Mouse (Mus musculus): ENCODE measurements around the gene Krt13. TPM values are rescaled to one million over a fixed set of nuclear protein-coding genes. Genes with fewer than 3 reads are reported as not detected.
A peak's percentile ranks its signal among the peaks of the same experiment; 100 is the strongest.

Gene Krt13
- polyA plus RNA-seq, 1 experiment from 2014 or later, result not detected

- Histone ChIP-seq H3K9me3 (no peaks in the 10 kb centered on the region), H3K4me1 (peaks cover 51% of the 10 kb centered on the region), H3K27me3 (ENCODE audit: poor library complexity, severe bottlenecking) (peaks cover 24% of the 10 kb centered on the region), H3K36me3 (replicated peaks) (no peaks in the 10 kb centered on the region), H3K4me3 (no peak overlapping the region), H3K27ac (no peak overlapping the region)
- DNase-seq (ENCODE audit: extremely low spot score, low spot score), result no peak
- 94% methylated on average over 21 of the region's 21 CpGs for whole genome bisulfite sequencing
Observed at GRCm38 (mm10) chr11:100140966-100141365, 19.6 kb upstream of the Krt13 start.

- Histone ChIP-seq H3K4me1 (peaks cover 44% of the 10 kb centered on the region), H3K27me3 (ENCODE audit: poor library complexity, severe bottlenecking) (peaks cover 8% of the 10 kb centered on the region), H3K27ac (peak overlapping the region; percentile 62), H3K4me3 (no peak overlapping the region), H3K36me3 (replicated peaks) (no peaks in the 10 kb centered on the region), H3K9me3 (no peaks in the 10 kb centered on the region)
- WGBS, result 80% methylated on average over 2 of the region's 2 CpGs
- no peak for DNase-seq (ENCODE audit: extremely low spot score, low spot score)
Observed at GRCm38 (mm10) chr11:100139391-100139790, 18.0 kb upstream of the Krt13 start.

GRCm38 (mm10) chr11:100138809-100139208, 17.4 kb upstream of the Krt13 start:
- peak overlapping the region; percentile 62 for H3K27ac ChIP-seq
- no peaks in the 10 kb centered on the region for H3K9me3 ChIP-seq
- H3K27me3 ChIP-seq (ENCODE audit: poor library complexity, severe bottlenecking), result peaks cover 2% of the 10 kb centered on the region
- no peak for DNase-seq (ENCODE audit: extremely low spot score, low spot score)
- no peak overlapping the region for H3K4me3 ChIP-seq
- no peaks in the 10 kb centered on the region for H3K36me3 ChIP-seq (replicated peaks)
- peaks cover 44% of the 10 kb centered on the region for H3K4me1 ChIP-seq
- WGBS, result 43% methylated on average over 7 of the region's 7 CpGs

- H3K4me1 ChIP-seq, result peaks cover 44% of the 10 kb centered on the region
- peak overlapping the region; percentile 60 for H3K27ac ChIP-seq
- H3K9me3 ChIP-seq, result no peaks in the 10 kb centered on the region
- H3K4me3 ChIP-seq, result no peak overlapping the region
- DNase-seq (ENCODE audit: extremely low spot score, low spot score), result no peak
- 50% methylated on average over 5 of the region's 5 CpGs for WGBS
- no peaks in the 10 kb centered on the region; the same call in 1 of the 2 replicates for H3K27me3 ChIP-seq (ENCODE audit: poor library complexity, severe bottlenecking)
- H3K36me3 ChIP-seq (replicated peaks), result no peaks in the 10 kb centered on the region
Observed at GRCm38 (mm10) chr11:100137693-100138092, 16.3 kb upstream of the Krt13 start.

- DNase-seq (ENCODE audit: extremely low spot score, low spot score), result no peak
- H3K27me3 ChIP-seq (ENCODE audit: poor library complexity, severe bottlenecking), result no peaks in the 10 kb centered on the region; the same call in 1 of the 2 replicates
- H3K4me1 ChIP-seq, result peaks cover 44% of the 10 kb centered on the region
- no peaks in the 10 kb centered on the region for H3K9me3 ChIP-seq
- H3K4me3 ChIP-seq, result no peak overlapping the region
- WGBS, result 63% methylated on average over 5 of the region's 5 CpGs
- H3K36me3 ChIP-seq (replicated peaks), result no peaks in the 10 kb centered on the region
- no peak overlapping the region for H3K27ac ChIP-seq
Observed at GRCm38 (mm10) chr11:100136559-100136958, 15.2 kb upstream of the Krt13 start.

- DNase-seq (ENCODE audit: extremely low spot score, low spot score), result no peak
- Histone ChIP-seq H3K36me3 (replicated peaks) (no peaks in the 10 kb centered on the region), H3K4me3 (no peak within 1 kb of the TSS), H3K27me3 (ENCODE audit: poor library complexity, severe bottlenecking) (no peaks in the 10 kb centered on the region; the same call in 1 of the 2 replicates), H3K9me3 (no peaks in the 10 kb centered on the region), H3K27ac (no peak within 1 kb of the TSS), H3K4me1 (peaks cover 44% of the 10 kb centered on the region)
- WGBS, result 68% methylated on average over 7 of the region's 7 CpGs
Observed at GRCm38 (mm10) chr11:100135731-100136130, 14.4 kb upstream of the Krt13 start, which contains the start of gene Krt15. TSS of gene Krt15 (minus strand) at chr11:100135928.

- H3K9me3 ChIP-seq, result no peaks in the 10 kb centered on the region
- no peak for DNase-seq (ENCODE audit: extremely low spot score, low spot score)
- no peaks in the 10 kb centered on the region for H3K36me3 ChIP-seq (replicated peaks)
- H3K4me1 ChIP-seq, result no peaks in the 10 kb centered on the region
- no peak overlapping the region for H3K4me3 ChIP-seq
- H3K27ac ChIP-seq, result no peak overlapping the region
- no peaks in the 10 kb centered on the region for H3K27me3 ChIP-seq (ENCODE audit: poor library complexity, severe bottlenecking)
- 88% methylated on average over 7 of the region's 7 CpGs for WGBS
Observed at GRCm38 (mm10) chr11:100124901-100125300, 3.5 kb upstream of the Krt13 start.

- DNase-seq (ENCODE audit: extremely low spot score, low spot score), result no peak
- 96% methylated on average over 5 of the region's 5 CpGs for WGBS
- Histone ChIP-seq H3K27ac (no peak overlapping the region), H3K36me3 (replicated peaks) (no peaks in the 10 kb centered on the region), H3K9me3 (no peaks in the 10 kb centered on the region), H3K4me1 (no peaks in the 10 kb centered on the region), H3K4me3 (no peak overlapping the region), H3K27me3 (ENCODE audit: poor library complexity, severe bottlenecking) (no peaks in the 10 kb centered on the region)
Observed at GRCm38 (mm10) chr11:100120331-100120730, 1.0 kb downstream of the Krt13 start.

- H3K36me3 ChIP-seq (replicated peaks), result no peaks in the 10 kb centered on the region
- no peaks in the 10 kb centered on the region for H3K27me3 ChIP-seq (ENCODE audit: poor library complexity, severe bottlenecking)
- no peaks in the 10 kb centered on the region for H3K4me1 ChIP-seq
- H3K4me3 ChIP-seq, result no peak overlapping the region
- no peak for DNase-seq (ENCODE audit: extremely low spot score, low spot score)
- no peaks in the 10 kb centered on the region for H3K9me3 ChIP-seq
- H3K27ac ChIP-seq, result no peak overlapping the region
- WGBS, result 82% methylated on average over 2 of the region's 2 CpGs
Observed at GRCm38 (mm10) chr11:100113742-100114029, 7.7 kb downstream of the Krt13 start.

GRCm38 (mm10) chr11:100112935-100113741, 8.2 kb downstream of the Krt13 start:
- no peak for DNase-seq (ENCODE audit: extremely low spot score, low spot score)
- H3K9me3 ChIP-seq, result no peaks in the 10 kb centered on the region
- no peaks in the 10 kb centered on the region for H3K27me3 ChIP-seq (ENCODE audit: poor library complexity, severe bottlenecking)
- H3K4me3 ChIP-seq, result no peak overlapping the region
- no peaks in the 10 kb centered on the region for H3K4me1 ChIP-seq
- H3K36me3 ChIP-seq (replicated peaks), result no peaks in the 10 kb centered on the region
- no peak overlapping the region for H3K27ac ChIP-seq
- 90% methylated on average over 11 of the region's 11 CpGs for WGBS

- 95% methylated on average over 6 of the region's 6 CpGs for WGBS
- H3K4me3 ChIP-seq, result no peak within 1 kb of the TSS
- H3K9me3 ChIP-seq, result no peaks in the 10 kb centered on the region
- H3K27me3 ChIP-seq (ENCODE audit: poor library complexity, severe bottlenecking), result no peaks in the 10 kb centered on the region
- no peak for DNase-seq (ENCODE audit: extremely low spot score, low spot score)
- no peaks in the 10 kb centered on the region for H3K4me1 ChIP-seq
- no peaks in the 10 kb centered on the region for H3K36me3 ChIP-seq (replicated peaks)
- H3K27ac ChIP-seq, result no peak within 1 kb of the TSS
Observed at GRCm38 (mm10) chr11:100105576-100106122, 15.7 kb downstream of the Krt13 start, which contains the start of gene Krt36. TSS of gene Krt36 (minus strand) at chr11:100105626.

GRCm38 (mm10) chr11:100102693-100103429, 18.5 kb downstream of the Krt13 start:
- Histone ChIP-seq H3K27me3 (ENCODE audit: poor library complexity, severe bottlenecking) (no peaks in the 10 kb centered on the region), H3K9me3 (no peaks in the 10 kb centered on the region), H3K36me3 (replicated peaks) (no peaks in the 10 kb centered on the region), H3K4me3 (no peak overlapping the region), H3K4me1 (peaks cover 9% of the 10 kb centered on the region), H3K27ac (no peak overlapping the region)
- DNase-seq (ENCODE audit: extremely low spot score, low spot score), result no peak
- WGBS, result 80% methylated on average over 15 of the region's 15 CpGs

GRCm38 (mm10) chr11:100100391-100100790, 21.0 kb downstream of the Krt13 start:
- Histone ChIP-seq H3K27me3 (ENCODE audit: poor library complexity, severe bottlenecking) (no peaks in the 10 kb centered on the region), H3K4me3 (no peak overlapping the region), H3K36me3 (replicated peaks) (no peaks in the 10 kb centered on the region), H3K9me3 (no peaks in the 10 kb centered on the region), H3K4me1 (peaks cover 18% of the 10 kb centered on the region), H3K27ac (no peak overlapping the region)
- WGBS, result 80% methylated on average over 4 of the region's 4 CpGs
- no peak for DNase-seq (ENCODE audit: extremely low spot score, low spot score)

Data from forebrain, embryonic 10.5 days (tissue).